Mouse (Mus musculus) liver, embryonic 13.5 days (tissue): Measurements from ENCODE around the gene Sycp2. TPM values are rescaled to one million over a fixed set of nuclear protein-coding genes. Genes with fewer than 3 reads are reported as not detected.

Experiments used
- ATAC-seq: fragments of 200-750 bp; cut with Nextera tagmentation; 2 replicates; pipeline ENCODE4 v1.8.0; 2017; ENCODE audit warnings: low read depth, mild to moderate bottlenecking, moderate number of reproducible peaks, moderate library complexity
- DNase-seq: peaks from one replicate; pipeline ENCODE4 v3.0.0; 2022
- H3K27ac ChIP-seq: fragments of 300-500 bp; sonication (generic); 2 replicates; pipeline ENCODE4 v1.5.1; 2015; ENCODE audit warnings: moderate library complexity, mild to moderate bottlenecking, inconsistent platforms
- H3K27me3 ChIP-seq: fragments of 300-500 bp; sonication (generic); 2 replicates; pipeline ENCODE4 v1.6.1; 2015; ENCODE audit warnings: mild to moderate bottlenecking, inconsistent platforms
- H3K36me3 ChIP-seq: fragments of 300-500 bp; sonication (generic); 2 replicates; pipeline ENCODE4 v1.6.1; 2015; ENCODE audit warnings: mild to moderate bottlenecking, inconsistent platforms
- H3K4me1 ChIP-seq: fragments of 300-500 bp; sonication (generic); replicated peaks from 2 replicates; pipeline ENCODE4 v1.6.1; 2015; ENCODE audit warnings: inconsistent platforms
- H3K4me2 ChIP-seq: fragments of 300-500 bp; sonication (generic); 2 replicates; pipeline ENCODE4 v1.6.1; 2015; ENCODE audit warnings: inconsistent platforms, mild to moderate bottlenecking, moderate library complexity
- H3K4me3 ChIP-seq: fragments of 300-500 bp; sonication (generic); replicated peaks from 2 replicates; pipeline ENCODE4 v1.5.1; 2015; ENCODE audit warnings: mild to moderate bottlenecking, inconsistent platforms
- H3K9ac ChIP-seq: fragments of 300-500 bp; sonication (generic); 2 replicates; pipeline ENCODE4 v1.6.1; 2015; ENCODE audit warnings: mild to moderate bottlenecking, inconsistent platforms
- H3K9me3 ChIP-seq: fragments of 300-500 bp; sonication (generic); replicated peaks from 2 replicates; pipeline ENCODE4 v1.6.1; 2016; ENCODE audit warnings: inconsistent platforms
- WGBS: fragments of 180-500 bp; shearing (Covaris S2); methylation state at CpG from one replicate; pipeline ENCODE4 v1.1.7; 2015; ENCODE audit not compliant: insufficient replicate concordance; 5-methylcytosine and 5-hydroxymethylcytosine counted together
- polyA plus RNA-seq: library from polyadenylated mRNA; unstranded; fragments of >200 nt; fragmentation: Nextera tagmentation; extraction: Ambion mirVana; gene quantifications from 2 replicates; pipeline ENCODE4 v1.2.1, GENCODE M21; 2015

The Sycp2 gene
- not detected in 2 replicates for polyA plus RNA-seq

DNA sequence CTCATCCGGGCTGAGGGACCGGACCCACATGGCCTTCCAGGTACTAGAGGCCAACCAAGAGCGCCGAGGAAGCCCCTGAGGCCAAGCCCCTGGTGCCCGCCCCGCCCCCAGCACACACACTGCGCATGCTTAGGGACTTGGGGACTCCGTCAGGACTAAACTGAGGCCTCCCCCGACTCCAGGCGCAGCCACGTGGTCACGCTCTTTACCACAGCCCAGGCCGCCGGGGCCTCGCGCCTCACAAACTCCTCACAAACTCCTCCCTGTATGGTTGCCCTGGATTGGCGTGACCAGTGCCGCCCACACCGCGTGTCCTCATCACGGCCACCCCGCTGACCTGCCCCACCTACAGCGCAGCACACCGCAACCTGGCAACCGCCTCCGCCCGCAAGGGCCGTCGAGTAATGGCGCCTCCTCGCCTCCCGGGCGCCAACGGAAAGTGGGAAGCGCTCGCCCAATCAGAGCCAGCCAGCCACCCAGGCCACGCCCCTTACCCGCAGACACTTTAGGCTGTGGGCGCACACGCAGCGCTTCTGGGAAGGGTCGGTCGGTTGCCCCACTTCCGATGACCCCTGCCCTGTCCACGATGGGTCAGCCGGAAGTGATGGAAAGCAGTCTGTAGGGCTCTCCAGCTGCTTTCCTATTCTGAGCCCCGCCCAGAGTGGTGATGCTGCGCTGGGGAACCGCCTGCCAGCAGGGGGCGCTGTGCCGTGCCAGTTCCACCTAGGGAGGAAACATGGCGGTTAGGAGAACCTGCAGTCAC lies at the start of gene Sycp2:
Gene Sycp2 (minus strand): TSS at position 633 of the 763 bp plus-strand sequence.
- Histone ChIP-seq H3K4me1 (no peaks in the 10 kb centered on the region), H3K4me3 (no peak within 1 kb of the TSS), H3K36me3 (no peaks in the 10 kb centered on the region), H3K27ac (no peak within 1 kb of the TSS), H3K27me3 (peaks cover under 1% of the 10 kb centered on the region), H3K9me3 (no peaks in the 10 kb centered on the region; the same call in 1 of the 2 replicates), H3K9ac (no peak within 1 kb of the TSS), H3K4me2 (no peak within 1 kb of the TSS)
- DNase-seq (no peak), ATAC-seq (peak; percentile 53)
- WGBS, result 69% methylated on average over 52 of the region's 52 CpGs

DNA sequence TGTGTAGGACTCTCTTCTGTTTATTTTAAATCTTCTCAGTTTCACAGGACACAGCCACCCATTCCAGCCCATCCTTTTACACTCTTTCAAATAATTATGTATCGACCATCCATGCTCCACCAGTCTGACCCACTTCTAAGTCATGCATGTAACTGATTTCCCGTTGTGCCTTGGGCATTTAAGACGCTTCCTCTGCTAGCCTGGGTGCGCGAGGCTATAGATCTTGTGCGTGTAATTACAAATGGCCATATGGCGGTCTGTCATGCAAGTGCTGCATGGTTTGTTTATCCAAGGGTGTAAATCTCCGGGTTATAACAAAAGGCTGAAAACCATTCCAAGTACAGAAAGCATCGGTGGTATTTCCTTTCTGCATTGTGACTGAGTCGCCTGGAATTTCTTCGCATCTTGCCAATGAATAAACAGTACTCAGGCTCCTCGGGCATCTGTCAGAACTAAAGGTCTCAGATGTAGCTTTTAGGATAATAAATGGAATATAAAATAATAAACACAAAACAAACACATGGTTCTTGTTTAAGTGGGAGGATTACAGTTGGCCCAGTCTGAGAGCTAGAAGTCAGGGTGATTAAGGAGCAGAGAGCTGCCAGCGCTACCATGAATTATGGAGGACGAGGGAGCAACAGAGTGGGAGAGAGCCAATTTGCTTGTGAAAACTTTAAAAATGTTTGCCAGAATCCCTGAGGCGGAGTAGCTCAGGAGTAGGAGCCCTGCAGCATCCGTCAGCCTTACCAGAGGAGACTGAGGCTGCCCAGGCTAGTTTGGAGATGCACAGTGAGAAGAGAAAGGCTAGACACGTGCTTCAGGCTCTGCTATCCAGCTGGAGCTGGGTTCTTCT lies 47.4 kb upstream of the Sycp2 start:
- H3K9ac ChIP-seq, result no peak overlapping the region
- no peak overlapping the region for H3K4me2 ChIP-seq
- no peaks in the 10 kb centered on the region for H3K27me3 ChIP-seq
- no peaks in the 10 kb centered on the region for H3K4me1 ChIP-seq
- no peak for DNase-seq
- no peaks in the 10 kb centered on the region for H3K36me3 ChIP-seq
- ATAC-seq, result no peak
- H3K9me3 ChIP-seq, result no peaks in the 10 kb centered on the region
- no peak overlapping the region for H3K4me3 ChIP-seq
- WGBS, result 45% methylated on average over 17 of the region's 17 CpGs
- H3K27ac ChIP-seq, result 0 out of 2 replicates have a peak overlapping the region, but pooled peaks have one; percentile 55

DNA sequence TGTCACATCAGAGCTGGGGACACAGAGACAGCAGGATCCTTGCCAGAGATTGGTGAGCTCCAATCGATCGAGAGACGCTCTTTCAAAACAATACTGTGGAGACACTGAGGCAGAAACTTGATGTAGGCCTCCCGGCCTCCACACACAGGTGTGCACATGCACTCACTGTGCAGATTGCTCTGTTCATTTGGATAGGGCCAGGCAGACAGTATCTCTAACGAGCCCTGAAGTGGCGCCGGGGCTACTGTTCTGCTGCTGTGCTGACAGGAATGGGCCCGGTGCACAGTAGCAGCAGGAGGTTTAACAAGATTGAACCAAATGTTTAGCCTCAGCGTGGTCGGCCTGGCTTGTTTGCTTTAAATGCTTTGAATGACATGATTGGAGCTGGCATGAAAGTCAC lies 43.5 kb upstream of the Sycp2 start:
- H3K9ac ChIP-seq, result no peak overlapping the region
- H3K27ac ChIP-seq, result no peak overlapping the region
- no peak overlapping the region for H3K4me2 ChIP-seq
- no peaks in the 10 kb centered on the region for H3K27me3 ChIP-seq
- H3K4me1 ChIP-seq, result no peaks in the 10 kb centered on the region
- ATAC-seq (no peak), DNase-seq (no peak)
- no peaks in the 10 kb centered on the region for H3K36me3 ChIP-seq
- 70% methylated on average over 10 of the region's 10 CpGs for WGBS
- H3K9me3 ChIP-seq, result no peaks in the 10 kb centered on the region
- no peak overlapping the region for H3K4me3 ChIP-seq

DNA sequence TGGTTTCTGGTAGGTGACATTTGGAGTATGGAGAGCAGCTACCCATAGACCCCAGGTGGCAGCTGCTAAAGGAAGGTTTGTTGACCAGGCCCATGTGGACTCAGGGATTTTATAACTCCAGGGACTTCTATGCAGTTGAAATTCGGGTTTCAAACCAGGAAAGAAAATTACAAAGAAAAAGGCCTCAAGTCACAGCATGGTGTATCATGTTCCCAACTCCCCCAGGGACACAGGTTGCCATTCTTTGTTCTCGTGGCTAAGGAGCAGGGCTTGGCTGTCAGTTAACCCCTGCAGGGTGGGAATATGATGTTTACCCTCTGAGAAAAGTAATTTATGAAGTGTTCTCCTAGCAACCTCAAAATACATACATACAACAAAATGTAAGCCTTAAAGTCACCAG lies 42.8 kb upstream of the Sycp2 start:
- Histone ChIP-seq H3K9ac (no peak overlapping the region), H3K36me3 (no peaks in the 10 kb centered on the region), H3K4me2 (no peak overlapping the region), H3K27me3 (no peaks in the 10 kb centered on the region), H3K9me3 (no peaks in the 10 kb centered on the region), H3K4me3 (no peak overlapping the region), H3K4me1 (no peaks in the 10 kb centered on the region), H3K27ac (no peak overlapping the region)
- DNase-seq (no peak), ATAC-seq (no peak)
- WGBS, result 24% methylated on average over 2 of the region's 2 CpGs

DNA sequence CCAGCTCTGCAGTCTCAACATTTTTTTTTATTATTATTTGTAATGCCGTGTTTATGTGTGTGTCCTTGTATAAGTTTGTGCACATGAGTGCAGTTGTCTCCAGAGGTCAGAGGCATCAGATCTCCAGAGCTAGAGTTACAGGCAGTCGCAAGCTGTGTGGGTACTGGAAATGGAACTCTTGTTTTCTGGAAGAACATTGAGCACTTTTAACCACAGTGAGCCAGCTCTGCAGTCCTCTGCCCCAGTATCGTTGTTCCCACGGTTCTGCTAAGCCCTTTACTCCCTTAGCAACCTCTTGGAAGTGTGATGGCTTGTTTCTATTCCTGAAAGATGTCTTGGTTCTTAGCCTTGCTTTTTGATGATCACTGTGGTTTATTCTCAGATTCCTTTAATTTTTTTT lies 41.9 kb upstream of the Sycp2 start:
- Histone ChIP-seq H3K4me3 (no peak overlapping the region), H3K36me3 (no peaks in the 10 kb centered on the region), H3K4me2 (no peak overlapping the region), H3K4me1 (no peaks in the 10 kb centered on the region), H3K27me3 (no peaks in the 10 kb centered on the region), H3K9ac (no peak overlapping the region), H3K27ac (no peak overlapping the region), H3K9me3 (no peaks in the 10 kb centered on the region)
- ATAC-seq, result no peak
- DNase-seq, result no peak
- WGBS, result 71% methylated on average over 4 of the region's 4 CpGs

DNA sequence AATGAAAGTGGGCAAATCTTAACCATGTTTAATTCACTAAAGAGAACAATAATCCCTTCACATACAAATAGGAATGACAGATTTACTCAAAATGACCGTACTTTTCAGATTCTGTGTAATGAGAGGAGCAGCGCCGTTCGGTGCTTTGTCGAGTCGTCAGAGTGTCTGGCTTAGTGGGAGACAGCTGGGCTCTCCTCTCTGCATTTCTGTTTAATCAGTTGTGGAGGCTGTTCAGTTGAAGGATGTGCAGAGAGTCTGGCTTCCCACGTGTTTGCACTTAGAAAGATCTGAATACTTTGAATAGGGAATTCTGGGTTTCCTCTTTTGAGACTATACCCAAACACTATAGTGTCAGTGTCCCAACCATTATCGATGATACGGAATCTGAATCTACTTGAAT lies 29.8 kb upstream of the Sycp2 start:
- H3K4me2 ChIP-seq, result no peak overlapping the region
- no peaks in the 10 kb centered on the region for H3K9me3 ChIP-seq
- H3K36me3 ChIP-seq, result no peaks in the 10 kb centered on the region
- no peak overlapping the region for H3K27ac ChIP-seq
- ATAC-seq (no peak), DNase-seq (no peak)
- 69% methylated on average over 9 of the region's 9 CpGs for WGBS
- no peaks in the 10 kb centered on the region for H3K27me3 ChIP-seq
- no peaks in the 10 kb centered on the region for H3K4me1 ChIP-seq
- no peak overlapping the region for H3K9ac ChIP-seq
- H3K4me3 ChIP-seq, result no peak overlapping the region

DNA sequence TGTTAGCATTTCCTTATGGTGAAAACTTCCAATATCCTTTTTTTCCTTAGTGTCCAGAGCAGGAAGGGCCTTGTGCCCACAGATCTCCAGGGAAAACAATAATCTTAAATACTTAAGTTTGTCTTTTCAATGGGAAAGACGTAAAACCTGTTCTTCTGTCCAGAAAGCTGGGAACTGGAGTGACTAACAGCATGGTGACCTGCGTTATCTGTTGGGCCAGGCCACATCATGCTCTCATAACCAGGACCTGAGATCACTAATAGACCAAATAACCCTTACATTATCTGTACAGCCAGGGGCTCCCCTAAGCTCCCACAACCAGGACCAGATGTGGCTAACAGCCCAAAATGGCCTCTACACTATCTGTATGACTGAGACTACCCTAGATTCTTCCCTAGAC lies 26.4 kb upstream of the Sycp2 start:
- ATAC-seq, result no peak
- H3K4me1 ChIP-seq, result no peaks in the 10 kb centered on the region
- 71% methylated on average over 2 of the region's 2 CpGs for WGBS

DNA sequence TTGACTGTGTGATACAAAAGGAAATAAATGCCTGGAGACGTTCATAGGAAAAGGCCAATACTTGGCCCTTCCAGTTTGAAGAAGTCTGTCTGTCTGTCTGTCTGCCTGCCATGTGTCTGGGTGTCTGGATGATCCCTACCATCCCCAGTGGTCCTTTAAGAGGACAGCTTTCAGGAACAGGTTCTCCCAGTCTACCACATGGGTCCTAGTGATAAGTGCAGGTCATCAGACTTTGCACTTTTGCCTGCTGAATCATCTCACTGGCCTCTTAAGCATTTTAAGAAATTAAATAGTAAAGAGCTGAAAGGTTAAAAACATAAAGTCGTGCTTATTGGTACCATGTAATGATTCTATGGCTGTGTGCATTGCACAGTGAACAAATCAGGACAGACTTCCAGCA lies 26.0 kb upstream of the Sycp2 start:
- DNase-seq (no peak), ATAC-seq (no peak)
- Histone ChIP-seq H3K9ac (no peak overlapping the region), H3K27me3 (no peaks in the 10 kb centered on the region), H3K4me2 (no peak overlapping the region), H3K9me3 (no peaks in the 10 kb centered on the region), H3K36me3 (no peaks in the 10 kb centered on the region), H3K27ac (no peak overlapping the region), H3K4me1 (no peaks in the 10 kb centered on the region), H3K4me3 (no peak overlapping the region)
- 33% methylated on average over 2 of the region's 2 CpGs for WGBS

More for the DNA sequence above, 26.4 kb upstream of the Sycp2 start:
- no peak for DNase-seq
- Histone ChIP-seq H3K27ac (no peak overlapping the region), H3K4me3 (no peak overlapping the region), H3K9ac (no peak overlapping the region), H3K9me3 (no peaks in the 10 kb centered on the region), H3K36me3 (no peaks in the 10 kb centered on the region), H3K4me2 (no peak overlapping the region), H3K27me3 (no peaks in the 10 kb centered on the region)

DNA sequence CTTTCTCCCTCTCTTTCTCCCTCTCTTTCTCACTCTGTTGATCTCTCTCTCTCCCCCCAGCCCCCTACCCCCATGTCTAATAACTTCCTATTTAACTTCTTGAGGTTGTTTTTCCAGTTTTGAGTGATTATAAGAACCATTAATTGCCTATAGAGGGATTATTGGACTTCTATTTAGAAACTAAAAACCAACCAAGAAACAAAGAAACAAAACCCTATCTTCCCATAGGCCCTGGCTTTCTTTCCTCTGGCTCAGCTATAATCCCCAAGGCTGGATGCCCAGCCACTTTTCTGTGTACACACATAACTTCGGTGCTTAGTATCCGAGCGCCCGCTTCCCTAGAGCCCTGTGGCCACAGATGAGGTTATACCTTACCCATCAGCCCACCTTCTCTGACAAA lies 22.7 kb upstream of the Sycp2 start, which contains the start of gene Cdh26:
Gene Cdh26 (plus strand): TSS at position 301 of the 400 bp plus-strand sequence.
- no peaks in the 10 kb centered on the region for H3K4me1 ChIP-seq
- H3K9me3 ChIP-seq, result no peaks in the 10 kb centered on the region
- H3K9ac ChIP-seq, result no peak within 1 kb of the TSS
- DNase-seq (no peak), ATAC-seq (no peak)
- H3K36me3 ChIP-seq, result no peaks in the 10 kb centered on the region
- H3K4me2 ChIP-seq, result no peak within 1 kb of the TSS
- H3K4me3 ChIP-seq, result no peak within 1 kb of the TSS
- H3K27me3 ChIP-seq, result no peaks in the 10 kb centered on the region
- 86% methylated on average over 4 of the region's 4 CpGs for WGBS
- H3K27ac ChIP-seq, result no peak within 1 kb of the TSS

DNA sequence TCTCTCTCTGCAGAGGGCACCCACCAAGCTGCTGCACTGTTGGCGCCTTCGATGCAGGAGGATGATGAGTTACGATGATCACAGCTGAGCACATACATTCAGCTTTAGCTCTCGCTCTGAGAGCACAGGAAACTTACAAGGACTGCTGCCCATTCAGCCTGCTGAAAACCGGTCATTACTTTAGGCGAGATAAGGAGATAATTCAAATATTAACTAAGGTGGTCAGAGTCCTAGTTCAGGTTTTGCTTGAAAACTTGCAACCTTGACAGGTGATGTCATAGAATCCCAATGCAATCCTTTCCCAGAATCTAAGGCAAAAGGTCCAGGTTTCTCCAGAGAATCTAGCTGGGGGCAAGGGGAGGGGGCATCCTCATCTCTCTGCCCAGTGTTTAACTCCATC lies 21.9 kb upstream of the Sycp2 start:
- 57% methylated on average over 6 of the region's 6 CpGs for WGBS
- DNase-seq, result no peak
- Histone ChIP-seq H3K27me3 (no peaks in the 10 kb centered on the region), H3K27ac (no peak overlapping the region), H3K9ac (no peak overlapping the region), H3K4me2 (no peak overlapping the region), H3K9me3 (no peaks in the 10 kb centered on the region), H3K4me3 (no peak overlapping the region), H3K4me1 (no peaks in the 10 kb centered on the region), H3K36me3 (no peaks in the 10 kb centered on the region)
- no peak for ATAC-seq

DNA sequence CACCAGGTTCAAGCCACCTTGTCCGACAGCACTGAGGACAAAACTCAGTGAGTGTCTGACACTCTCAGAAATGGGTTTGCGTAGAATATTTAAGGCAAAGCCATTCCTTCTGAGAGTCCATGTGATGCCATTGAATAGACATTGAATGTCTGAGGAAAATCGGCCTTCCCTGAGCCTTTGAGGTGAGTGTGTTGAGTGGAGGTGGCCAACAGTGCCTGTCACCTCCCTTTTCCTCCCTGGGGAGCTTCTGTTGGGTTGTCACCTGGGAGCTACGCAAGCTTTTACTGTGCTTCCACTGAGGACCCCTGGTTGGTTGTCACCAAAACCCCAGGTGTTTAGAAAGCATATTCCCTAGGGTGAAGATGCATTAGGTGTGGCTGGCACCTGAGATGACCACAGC lies 21.2 kb upstream of the Sycp2 start:
- no peak overlapping the region for H3K4me2 ChIP-seq
- no peak overlapping the region for H3K27ac ChIP-seq
- H3K4me3 ChIP-seq, result no peak overlapping the region
- no peaks in the 10 kb centered on the region for H3K36me3 ChIP-seq
- WGBS, result 55% methylated on average over 4 of the region's 4 CpGs
- H3K4me1 ChIP-seq, result no peaks in the 10 kb centered on the region
- DNase-seq, result no peak
- H3K9me3 ChIP-seq, result no peaks in the 10 kb centered on the region
- no peak for ATAC-seq
- no peaks in the 10 kb centered on the region for H3K27me3 ChIP-seq
- H3K9ac ChIP-seq, result no peak overlapping the region
